Mouse (Mus musculus): ENCODE measurements around the gene G6pc3. TPM values are rescaled to one million over a fixed set of nuclear protein-coding genes. Genes with fewer than 3 reads are reported as not detected.

G6pc3 gene
- polyA plus RNA-seq, 1 experiment from 2014 or later = 24.6 TPM

GRCm38 (mm10) chr11:102199856-102200255 is 10.4 kb downstream of the G6pc3 start:
- no peaks in the 10 kb centered on the region for H3K4me1 ChIP-seq (ENCODE audit: control insufficient read depth, insufficient read depth, low read length)
- H3K4me3 ChIP-seq (ENCODE audit: low read depth, low read length) = no peak overlapping the region
- no peaks in the 10 kb centered on the region for H3K9me3 ChIP-seq (replicated peaks; ENCODE audit: control insufficient read depth, low read length)
- DNase-seq (ENCODE audit: low spot score) = no peak
- no peak overlapping the region for H3K9ac ChIP-seq (ENCODE audit: low read length)
- no peak for ATAC-seq
- no peak overlapping the region for H3K4me2 ChIP-seq (ENCODE audit: low read length)
- no peak overlapping the region for H3K27ac ChIP-seq (ENCODE audit: low read depth, low read length)
- H3K27me3 ChIP-seq (replicated peaks; ENCODE audit: control insufficient read depth, insufficient read depth, low read length) = no peaks in the 10 kb centered on the region
- H3K36me3 ChIP-seq (ENCODE audit: control insufficient read depth, insufficient read depth, low read length) = peaks cover 99% of the 10 kb centered on the region
- 94% methylated on average over 9 of the region's 9 CpGs for WGBS

- DNase-seq (ENCODE audit: low spot score) = no peak
- Histone ChIP-seq H3K4me2 (ENCODE audit: low read length) (no peak overlapping the region), H3K4me1 (ENCODE audit: control insufficient read depth, insufficient read depth, low read length) (no peaks in the 10 kb centered on the region), H3K9ac (ENCODE audit: low read length) (no peak overlapping the region), H3K27me3 (replicated peaks; ENCODE audit: control insufficient read depth, insufficient read depth, low read length) (no peaks in the 10 kb centered on the region), H3K4me3 (ENCODE audit: low read depth, low read length) (no peak overlapping the region), H3K27ac (ENCODE audit: low read depth, low read length) (no peak overlapping the region), H3K9me3 (replicated peaks; ENCODE audit: control insufficient read depth, low read length) (no peaks in the 10 kb centered on the region), H3K36me3 (ENCODE audit: control insufficient read depth, insufficient read depth, low read length) (peaks cover 99% of the 10 kb centered on the region)
- WGBS = 79% methylated on average over 11 of the region's 12 CpGs
- ATAC-seq = no peak
These were observed 12.0 kb downstream of the G6pc3 start for GRCm38 (mm10) chr11:102201408-102201821.

- Histone ChIP-seq H3K9ac (ENCODE audit: low read length) (0 out of 2 replicates have a peak overlapping the region, but pooled peaks have one; percentile 17), H3K4me3 (ENCODE audit: low read depth, low read length) (no peak overlapping the region), H3K4me1 (ENCODE audit: control insufficient read depth, insufficient read depth, low read length) (peaks cover 15% of the 10 kb centered on the region), H3K27me3 (replicated peaks; ENCODE audit: control insufficient read depth, insufficient read depth, low read length) (no peaks in the 10 kb centered on the region), H3K9me3 (replicated peaks; ENCODE audit: control insufficient read depth, low read length) (no peaks in the 10 kb centered on the region), H3K36me3 (ENCODE audit: control insufficient read depth, insufficient read depth, low read length) (peaks cover 57% of the 10 kb centered on the region), H3K27ac (ENCODE audit: low read depth, low read length) (peak overlapping the region; percentile 55), H3K4me2 (ENCODE audit: low read length) (no peak overlapping the region)
- ATAC-seq (no peak), DNase-seq (ENCODE audit: low spot score) (no peak)
- 74% methylated on average over 30 of the region's 30 CpGs for whole genome bisulfite sequencing
These were observed 17.1 kb downstream of the G6pc3 start for GRCm38 (mm10) chr11:102206481-102206880.

GRCm38 (mm10) chr11:102207825-102208777 is 18.7 kb downstream of the G6pc3 start:
- 0 out of 2 replicates have a peak overlapping the region, but pooled peaks have one; percentile 1 for H3K9ac ChIP-seq (ENCODE audit: low read length)
- peak overlapping the region; percentile 67; the same call in 1 of the 2 replicates for H3K27ac ChIP-seq (ENCODE audit: low read depth, low read length)
- no peaks in the 10 kb centered on the region for H3K27me3 ChIP-seq (replicated peaks; ENCODE audit: control insufficient read depth, insufficient read depth, low read length)
- no peak overlapping the region for H3K4me3 ChIP-seq (ENCODE audit: low read depth, low read length)
- DNase-seq (ENCODE audit: low spot score) = peak; percentile 80
- no peaks in the 10 kb centered on the region for H3K9me3 ChIP-seq (replicated peaks; ENCODE audit: control insufficient read depth, low read length)
- H3K36me3 ChIP-seq (ENCODE audit: control insufficient read depth, insufficient read depth, low read length) = peaks cover 44% of the 10 kb centered on the region
- peak; percentile 54; the same call in 1 of the 2 replicates for ATAC-seq
- WGBS = 44% methylated on average over 11 of the region's 11 CpGs
- no peak overlapping the region for H3K4me2 ChIP-seq (ENCODE audit: low read length)
- H3K4me1 ChIP-seq (ENCODE audit: control insufficient read depth, insufficient read depth, low read length) = peaks cover 20% of the 10 kb centered on the region

- no peak overlapping the region for H3K27ac ChIP-seq (ENCODE audit: low read depth, low read length)
- ATAC-seq = no peak
These were observed 19.4 kb downstream of the G6pc3 start for GRCm38 (mm10) chr11:102208846-102209245.

GRCm38 (mm10) chr11:102209742-102210141 is 20.3 kb downstream of the G6pc3 start:
- 12% methylated on average over 2 of the region's 2 CpGs for WGBS
- DNase-seq (ENCODE audit: low spot score) = peak; percentile 47
- no peak overlapping the region for H3K4me2 ChIP-seq (ENCODE audit: low read length)
- ATAC-seq = no peak
- no peaks in the 10 kb centered on the region for H3K27me3 ChIP-seq (replicated peaks; ENCODE audit: control insufficient read depth, insufficient read depth, low read length)
- H3K4me1 ChIP-seq (ENCODE audit: control insufficient read depth, insufficient read depth, low read length) = peaks cover 23% of the 10 kb centered on the region
- no peak overlapping the region for H3K4me3 ChIP-seq (ENCODE audit: low read depth, low read length)
- no peak overlapping the region; the same call in 1 of the 2 replicates for H3K9ac ChIP-seq (ENCODE audit: low read length)
- no peaks in the 10 kb centered on the region for H3K9me3 ChIP-seq (replicated peaks; ENCODE audit: control insufficient read depth, low read length)
- 0 out of 2 replicates have a peak overlapping the region, but pooled peaks have one; percentile 5 for H3K27ac ChIP-seq (ENCODE audit: low read depth, low read length)
- peaks cover 32% of the 10 kb centered on the region for H3K36me3 ChIP-seq (ENCODE audit: control insufficient read depth, insufficient read depth, low read length)

More at GRCm38 (mm10) chr11:102208846-102209245, 19.4 kb downstream of the G6pc3 start:
- Histone ChIP-seq H3K4me2 (ENCODE audit: low read length) (no peak overlapping the region), H3K4me1 (ENCODE audit: control insufficient read depth, insufficient read depth, low read length) (peaks cover 20% of the 10 kb centered on the region), H3K9ac (ENCODE audit: low read length) (no peak overlapping the region), H3K27me3 (replicated peaks; ENCODE audit: control insufficient read depth, insufficient read depth, low read length) (no peaks in the 10 kb centered on the region), H3K4me3 (ENCODE audit: low read depth, low read length) (no peak overlapping the region), H3K36me3 (ENCODE audit: control insufficient read depth, insufficient read depth, low read length) (peaks cover 41% of the 10 kb centered on the region), H3K9me3 (replicated peaks; ENCODE audit: control insufficient read depth, low read length) (no peaks in the 10 kb centered on the region)
- 55% methylated on average over 4 of the region's 4 CpGs for WGBS
- DNase-seq (ENCODE audit: low spot score) = no peak

GRCm38 (mm10) chr11:102210185-102210584 is 20.8 kb downstream of the G6pc3 start:
- H3K4me1 ChIP-seq (ENCODE audit: control insufficient read depth, insufficient read depth, low read length) = peaks cover 26% of the 10 kb centered on the region
- no peaks in the 10 kb centered on the region for H3K27me3 ChIP-seq (replicated peaks; ENCODE audit: control insufficient read depth, insufficient read depth, low read length)
- no peak for DNase-seq (ENCODE audit: low spot score)
- H3K9ac ChIP-seq (ENCODE audit: low read length) = no peak overlapping the region; the same call in 1 of the 2 replicates
- 67% methylated on average over 3 of the region's 3 CpGs for WGBS
- H3K4me2 ChIP-seq (ENCODE audit: low read length) = no peak overlapping the region
- H3K4me3 ChIP-seq (ENCODE audit: low read depth, low read length) = no peak overlapping the region
- no peak for ATAC-seq
- H3K36me3 ChIP-seq (ENCODE audit: control insufficient read depth, insufficient read depth, low read length) = peaks cover 28% of the 10 kb centered on the region
- H3K27ac ChIP-seq (ENCODE audit: low read depth, low read length) = no peak overlapping the region
- H3K9me3 ChIP-seq (replicated peaks; ENCODE audit: control insufficient read depth, low read length) = no peaks in the 10 kb centered on the region

GRCm38 (mm10) chr11:102211011-102211410 is 21.6 kb downstream of the G6pc3 start:
- no peak overlapping the region for H3K9ac ChIP-seq (ENCODE audit: low read length)
- no peak overlapping the region for H3K4me2 ChIP-seq (ENCODE audit: low read length)
- DNase-seq (ENCODE audit: low spot score) (no peak), ATAC-seq (no peak)
- H3K4me3 ChIP-seq (ENCODE audit: low read depth, low read length) = no peak overlapping the region
- no peak overlapping the region for H3K27ac ChIP-seq (ENCODE audit: low read depth, low read length)
- no peaks in the 10 kb centered on the region for H3K27me3 ChIP-seq (replicated peaks; ENCODE audit: control insufficient read depth, insufficient read depth, low read length)
- peaks cover 26% of the 10 kb centered on the region for H3K4me1 ChIP-seq (ENCODE audit: control insufficient read depth, insufficient read depth, low read length)
- peaks cover 19% of the 10 kb centered on the region for H3K36me3 ChIP-seq (ENCODE audit: control insufficient read depth, insufficient read depth, low read length)
- 77% methylated on average over 5 of the region's 5 CpGs for WGBS
- H3K9me3 ChIP-seq (replicated peaks; ENCODE audit: control insufficient read depth, low read length) = no peaks in the 10 kb centered on the region

- H3K36me3 ChIP-seq (ENCODE audit: control insufficient read depth, insufficient read depth, low read length) = peaks cover 10% of the 10 kb centered on the region
- no peak overlapping the region for H3K9ac ChIP-seq (ENCODE audit: low read length)
- DNase-seq (ENCODE audit: low spot score) = peak; percentile 32
- ATAC-seq = no peak
- H3K4me1 ChIP-seq (ENCODE audit: control insufficient read depth, insufficient read depth, low read length) = peaks cover 30% of the 10 kb centered on the region
- no peaks in the 10 kb centered on the region for H3K27me3 ChIP-seq (replicated peaks; ENCODE audit: control insufficient read depth, insufficient read depth, low read length)
- H3K27ac ChIP-seq (ENCODE audit: low read depth, low read length) = no peak overlapping the region
- WGBS = 52% methylated on average over 18 of the region's 18 CpGs
- H3K9me3 ChIP-seq (replicated peaks; ENCODE audit: control insufficient read depth, low read length) = no peaks in the 10 kb centered on the region
- no peak overlapping the region for H3K4me2 ChIP-seq (ENCODE audit: low read length)
- H3K4me3 ChIP-seq (ENCODE audit: low read depth, low read length) = no peak overlapping the region
These were observed 22.5 kb downstream of the G6pc3 start for GRCm38 (mm10) chr11:102211936-102212341.

Data from forebrain, embryonic 14.5 days (tissue).